Mouse (Mus musculus): ENCODE results near the gene Sdcbp2. TPM values are rescaled to one million over a fixed set of nuclear protein-coding genes. Genes with fewer than 3 reads are reported as not detected.

Sdcbp2 gene
- total RNA-seq (2021), result 1 to 10 TPM; 3.4 to 4.3 TPM

DNA sequence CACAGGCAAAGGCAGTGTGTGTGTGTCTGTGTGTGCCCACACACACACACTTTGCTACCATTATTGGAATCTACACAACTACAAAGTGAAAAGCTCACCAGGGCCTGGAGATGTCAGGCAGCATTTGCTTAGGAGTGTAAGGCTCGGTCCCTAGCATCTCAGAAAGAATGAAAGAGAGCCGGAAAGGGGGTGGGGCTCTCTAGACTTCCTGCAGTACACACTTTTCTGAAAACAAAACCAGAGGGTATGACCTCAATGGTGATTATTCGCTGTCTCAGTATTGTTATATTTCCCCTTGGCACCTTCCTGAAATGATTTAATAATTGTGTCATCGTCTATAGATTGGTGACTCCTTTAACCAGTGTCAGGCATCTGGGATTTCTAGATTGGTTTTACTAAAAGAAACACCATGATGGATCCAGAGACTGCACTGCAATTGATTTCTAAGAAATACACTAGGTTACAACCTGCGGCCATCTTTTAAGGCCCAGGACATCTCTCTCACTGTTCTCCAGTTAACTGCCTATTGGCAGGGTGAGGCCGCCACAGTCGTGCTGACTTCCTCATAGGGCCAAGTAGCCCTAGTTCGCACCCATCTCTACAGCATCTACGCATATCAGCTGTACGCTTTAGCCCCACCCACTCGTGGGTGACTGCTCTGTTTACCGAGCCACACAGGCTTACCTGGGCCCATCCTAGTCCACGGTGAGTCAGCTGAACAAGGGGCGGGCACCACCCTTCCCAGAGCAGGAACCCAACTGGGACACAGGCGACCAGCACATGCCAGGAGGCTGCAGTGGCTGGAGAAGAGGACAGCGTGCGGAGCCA is at the start of gene Sdcbp2:
Sdcbp2 (plus strand) TSS at position 750 of the 828 bp plus-strand sequence.
- DNase-seq, result no peak

DNA sequence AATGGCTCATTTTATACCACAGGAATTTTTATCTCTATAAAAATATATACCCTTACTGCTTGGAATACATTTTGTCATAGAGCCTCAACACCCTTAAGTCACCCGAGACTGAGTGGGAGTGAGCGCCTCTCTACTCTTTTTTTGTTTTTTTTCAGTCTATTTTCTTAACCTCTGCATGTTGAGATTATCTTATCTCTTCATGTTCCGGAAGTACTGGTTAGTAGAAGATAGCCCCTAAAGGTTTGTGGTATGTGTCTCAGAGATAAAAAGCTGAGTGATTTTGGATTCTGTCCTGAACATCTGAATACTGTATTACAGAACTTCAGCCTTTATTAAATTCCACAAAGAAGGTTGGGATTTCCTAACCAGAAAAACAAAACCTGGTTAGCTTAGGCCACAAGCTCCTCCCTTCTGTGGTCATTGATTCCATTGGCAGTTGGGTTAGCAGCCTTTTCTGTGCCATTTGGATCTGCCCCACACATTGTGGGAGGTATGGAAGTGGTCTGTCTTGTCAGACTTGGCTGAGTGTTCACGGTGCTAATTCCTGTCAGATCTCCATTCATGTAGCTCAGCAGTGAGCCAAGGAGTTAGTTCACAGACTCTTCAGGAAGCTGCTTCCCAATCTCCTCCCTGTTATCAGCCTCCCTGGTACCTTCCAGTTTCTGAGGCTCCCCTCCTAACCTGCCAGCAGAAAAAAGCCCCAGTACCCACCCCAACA is 47.9 kb upstream of the Sdcbp2 start:
- no peak for DNase-seq

DNA sequence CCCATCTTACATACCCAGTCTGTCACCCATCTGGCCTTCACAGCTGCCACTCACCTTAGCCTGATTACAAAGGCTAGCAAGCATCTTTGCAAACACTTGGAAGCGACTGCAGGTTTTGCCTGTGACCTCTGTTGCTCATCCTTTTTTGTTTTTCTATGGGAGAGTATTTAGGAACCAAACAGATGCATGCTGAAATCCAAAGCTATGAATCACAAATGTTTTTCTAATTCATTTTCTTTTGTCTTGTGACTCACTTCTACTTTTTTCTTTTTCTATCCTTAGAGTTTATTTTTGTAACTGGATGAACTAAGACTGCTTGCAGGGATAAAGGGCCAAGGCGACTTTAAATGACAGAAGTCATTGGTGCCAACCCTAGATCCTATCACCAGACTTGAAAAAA is 46.9 kb upstream of the Sdcbp2 start:
- no peak for DNase-seq

DNA sequence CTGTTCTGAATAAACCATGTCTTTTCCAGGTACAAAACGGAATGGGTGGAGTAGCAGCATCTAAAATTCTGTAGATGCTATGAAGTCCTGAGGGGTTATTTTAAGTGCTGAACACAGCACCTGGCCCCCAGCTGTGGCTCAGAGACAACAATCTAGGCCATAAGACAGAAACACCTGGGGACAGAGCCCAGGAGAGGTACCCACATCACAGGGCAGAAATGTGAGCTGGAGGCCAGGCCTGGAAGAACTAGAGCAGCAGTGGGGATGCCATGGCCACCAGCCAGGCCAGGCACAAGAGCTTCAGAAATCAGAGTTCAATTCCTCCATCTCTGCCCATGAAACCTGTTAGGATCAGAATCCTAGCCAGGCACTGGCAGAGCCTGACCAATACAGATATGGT is 44.4 kb upstream of the Sdcbp2 start:
- DNase-seq, result no peak

DNA sequence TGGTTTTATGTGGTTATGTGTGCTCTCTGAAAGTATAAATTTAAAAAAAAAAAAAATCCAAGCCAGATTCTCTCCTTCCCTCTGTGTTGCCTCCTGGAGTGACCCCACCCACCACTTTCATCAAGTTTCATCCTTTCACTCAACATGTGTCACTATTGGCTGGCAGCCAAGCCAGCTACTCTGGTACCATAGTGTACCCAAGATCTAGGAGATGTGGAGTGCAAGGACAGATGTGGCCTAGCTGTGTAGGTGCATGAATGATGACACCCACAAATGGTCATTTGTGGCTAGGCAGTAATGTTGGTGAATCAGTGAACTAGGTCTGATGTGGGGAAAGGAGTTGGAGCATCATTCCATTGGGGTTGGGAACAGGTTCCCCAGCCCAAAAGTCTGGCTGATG is 43.3 kb upstream of the Sdcbp2 start:
- DNase-seq, result no peak

DNA sequence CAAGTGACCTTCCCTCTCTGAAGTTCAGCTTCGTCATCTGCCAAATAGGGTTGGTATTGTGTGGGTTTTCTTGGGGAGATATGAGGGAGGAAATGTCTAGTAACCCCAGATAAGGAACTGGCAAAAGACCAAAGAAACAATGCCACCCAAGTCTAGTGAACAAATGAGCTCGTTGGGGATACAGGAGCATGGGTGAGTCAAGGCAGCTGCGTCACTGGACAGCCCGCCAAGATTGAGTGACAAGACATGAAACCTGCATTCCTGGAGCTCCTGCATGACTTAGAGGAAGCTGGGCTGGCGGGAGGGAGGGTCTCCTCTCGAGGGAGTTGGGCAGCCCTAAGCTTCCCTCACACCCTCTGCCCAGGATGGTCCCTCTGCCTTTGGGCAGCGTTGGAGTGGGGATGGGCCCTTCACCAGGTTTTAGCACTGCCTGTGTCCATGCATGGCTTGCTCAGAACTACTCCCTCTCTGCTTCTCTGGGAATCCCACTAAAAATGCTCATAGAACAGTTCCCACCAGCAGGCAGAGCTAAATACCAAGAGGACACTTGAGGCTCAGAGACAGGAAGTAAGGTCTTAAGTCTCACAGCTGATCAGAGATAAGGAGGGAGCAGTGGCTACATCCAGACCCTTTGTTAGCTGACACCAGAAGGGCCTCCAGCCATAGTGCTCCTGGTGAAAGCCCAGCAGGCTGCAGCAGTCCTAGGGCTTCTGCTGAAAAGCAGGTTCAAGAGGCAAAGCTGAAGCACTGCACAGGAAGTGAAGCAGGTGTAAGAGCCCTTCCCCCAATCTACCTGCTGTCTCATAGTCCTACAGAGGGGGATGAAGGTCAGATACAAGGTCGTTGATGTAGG is 41.8 kb upstream of the Sdcbp2 start:
- DNase-seq, result no peak

DNA sequence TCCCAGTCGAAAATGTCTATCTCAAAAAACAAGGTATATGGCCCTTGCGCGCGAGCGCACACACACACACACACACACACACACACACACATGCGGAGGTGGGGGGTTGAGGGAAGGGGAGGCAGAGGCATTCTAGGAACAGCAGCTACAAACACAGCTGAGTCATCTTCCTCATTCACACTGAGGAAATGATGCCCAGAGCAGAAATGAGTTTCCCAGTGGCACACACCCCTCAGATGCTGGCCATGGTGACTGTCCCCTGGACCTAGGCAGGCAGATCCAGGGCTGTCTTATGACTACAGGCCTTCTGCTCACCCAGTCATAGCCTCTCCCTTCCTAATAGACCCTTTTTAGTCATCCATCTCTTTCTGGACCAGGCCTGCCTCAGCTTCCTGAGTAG is 38.8 kb upstream of the Sdcbp2 start:
- DNase-seq, result no peak

DNA sequence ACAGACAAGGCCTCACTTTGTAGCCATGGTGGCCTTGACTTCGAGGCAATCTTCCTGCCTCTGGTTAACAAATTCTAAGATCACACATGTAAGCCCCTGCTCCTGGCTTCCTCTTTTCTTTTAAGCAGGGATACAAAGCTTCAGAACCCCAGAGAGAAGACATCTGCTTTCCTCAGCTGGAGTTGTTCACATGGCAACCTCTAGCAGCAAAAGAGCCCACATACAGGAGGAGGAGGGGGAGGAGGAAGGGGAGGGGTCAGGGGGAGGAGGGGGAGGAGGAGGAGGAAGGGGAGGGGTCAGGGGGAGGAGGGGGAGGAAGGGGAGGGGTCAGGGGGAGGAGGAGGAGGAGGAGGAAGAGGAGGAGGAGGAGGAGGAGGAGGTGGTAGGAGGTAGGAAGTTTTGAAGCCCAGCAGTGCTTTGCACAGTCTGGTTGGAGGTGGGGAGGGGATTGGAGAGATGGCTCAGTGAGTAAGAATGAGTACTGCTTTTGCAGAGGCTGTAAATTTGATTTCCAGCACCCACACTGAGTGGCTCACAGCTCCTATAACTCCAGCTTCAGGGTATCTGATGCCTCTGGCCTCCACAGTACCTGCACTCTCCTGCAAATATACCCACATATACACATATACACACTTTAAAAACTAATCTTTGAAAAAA is 36.3 kb upstream of the Sdcbp2 start:
- DNase-seq, result no peak

DNA sequence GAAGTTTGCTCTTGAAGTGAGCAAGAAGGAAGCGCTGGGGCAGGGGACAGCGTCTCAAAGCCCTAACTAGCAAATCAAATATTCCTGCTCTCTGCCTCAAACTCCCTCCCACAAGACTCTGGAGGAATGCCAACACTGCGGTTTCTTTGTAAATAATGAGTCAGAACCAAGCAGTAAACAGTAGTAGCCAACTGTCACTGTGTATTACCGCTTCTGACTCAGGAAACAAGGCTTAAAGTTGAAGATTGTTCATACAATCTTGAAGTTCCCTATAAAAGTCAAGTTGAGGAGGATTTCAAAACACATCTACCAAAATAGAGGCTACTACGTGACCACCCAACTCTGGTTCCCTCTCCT is 35.8 kb upstream of the Sdcbp2 start:
- peak; percentile 65 for DNase-seq

DNA sequence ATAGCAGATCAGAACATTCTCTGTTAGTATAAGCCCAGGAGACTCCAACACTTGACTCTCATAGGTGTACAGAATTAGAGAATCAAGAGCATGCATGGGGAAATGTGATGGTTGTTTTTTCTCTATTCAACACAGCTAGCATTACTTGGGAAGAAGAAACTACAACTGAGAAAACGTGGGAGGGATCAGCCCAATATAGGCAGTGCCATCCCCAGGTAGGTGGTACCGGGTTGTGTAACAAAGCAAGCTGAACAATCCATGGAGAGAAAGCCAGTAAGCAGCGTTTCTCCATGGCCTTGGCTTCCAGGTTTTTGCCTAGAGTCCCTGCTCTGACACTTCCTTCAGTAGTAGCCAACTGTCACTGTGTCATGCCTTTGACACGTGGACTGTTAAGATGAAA is 33.8 kb upstream of the Sdcbp2 start:
- DNase-seq, result no peak

DNA sequence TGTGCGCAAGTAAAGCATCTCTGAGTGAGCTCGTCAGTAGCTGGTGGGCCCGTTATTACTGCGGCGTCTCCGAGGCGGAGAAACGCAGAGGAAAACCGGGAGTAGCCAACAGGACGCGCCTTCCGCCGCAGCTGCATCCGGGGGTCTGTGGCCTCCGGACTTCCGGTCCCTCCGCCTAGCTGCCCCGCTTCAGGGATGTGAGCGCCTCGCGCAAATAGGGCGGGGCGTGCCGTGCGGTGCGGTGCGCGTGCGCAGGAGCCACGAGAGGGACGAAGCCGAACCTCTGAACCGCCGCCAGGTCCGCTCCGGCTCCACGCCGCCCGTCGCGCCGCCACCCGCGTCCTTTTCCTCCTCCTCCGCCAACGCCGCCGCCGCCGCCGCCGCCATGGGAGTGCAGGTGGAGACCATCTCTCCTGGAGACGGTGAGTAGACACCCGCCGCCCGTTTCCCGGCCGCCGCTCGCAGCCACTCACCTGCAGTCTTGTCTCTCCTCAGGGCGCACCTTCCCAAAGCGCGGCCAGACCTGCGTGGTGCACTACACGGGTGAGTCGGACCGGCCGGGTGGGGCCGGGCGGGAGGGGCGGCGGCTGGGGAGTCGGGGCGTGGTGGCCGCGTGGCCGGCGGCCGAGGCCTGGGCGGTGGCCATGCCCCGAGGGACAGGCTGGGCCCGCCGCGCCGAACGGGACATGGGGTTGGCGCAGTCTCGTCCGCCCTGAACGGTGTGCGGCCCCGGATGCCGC is 29.9 kb upstream of the Sdcbp2 start, which contains the start of gene Fkbp1a:
Fkbp1a (plus strand) TSS at position 161 of the 740 bp plus-strand sequence.
- peak; percentile 99 for DNase-seq

DNA sequence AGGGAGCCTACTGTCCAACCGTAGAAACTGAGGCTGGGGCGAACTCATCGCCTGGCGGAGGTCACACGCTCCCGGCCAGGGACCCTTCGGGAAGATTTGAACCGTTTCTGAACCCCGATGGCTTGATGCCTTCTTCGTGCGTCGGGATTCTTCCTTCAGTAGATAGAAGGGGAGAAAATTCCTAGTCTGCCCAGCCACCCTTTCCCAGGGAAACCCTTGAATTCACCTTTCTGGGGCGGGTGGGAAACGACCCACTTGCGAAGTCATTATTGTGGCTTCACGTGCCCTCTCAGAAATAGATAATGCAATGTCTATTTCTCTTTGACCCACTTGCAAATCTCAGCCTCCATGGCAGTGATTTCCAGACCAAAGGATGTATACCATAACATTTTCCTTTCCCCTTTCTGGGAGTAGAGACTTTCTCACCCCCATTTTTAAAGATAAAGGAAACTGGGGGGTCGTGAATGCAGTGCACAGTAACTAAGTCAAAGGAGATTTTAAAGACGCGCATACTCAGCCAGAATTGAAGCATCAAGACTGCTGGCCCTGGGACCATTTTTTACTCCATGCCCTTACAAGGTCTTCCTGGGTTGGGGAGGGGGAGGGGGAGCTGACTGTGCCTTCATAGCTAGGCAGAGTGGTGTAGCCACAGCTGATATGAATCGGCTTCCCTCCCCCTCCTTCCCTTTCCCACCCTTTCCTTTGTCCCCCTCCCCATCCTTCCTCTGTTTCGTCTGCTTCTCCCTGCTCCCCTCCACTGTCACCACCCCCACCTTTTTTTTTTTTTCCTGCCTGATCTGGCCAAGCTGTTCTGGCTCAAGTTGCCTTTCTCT is 29.1 kb upstream of the Sdcbp2 start:
- peak; percentile 66 for DNase-seq

DNA sequence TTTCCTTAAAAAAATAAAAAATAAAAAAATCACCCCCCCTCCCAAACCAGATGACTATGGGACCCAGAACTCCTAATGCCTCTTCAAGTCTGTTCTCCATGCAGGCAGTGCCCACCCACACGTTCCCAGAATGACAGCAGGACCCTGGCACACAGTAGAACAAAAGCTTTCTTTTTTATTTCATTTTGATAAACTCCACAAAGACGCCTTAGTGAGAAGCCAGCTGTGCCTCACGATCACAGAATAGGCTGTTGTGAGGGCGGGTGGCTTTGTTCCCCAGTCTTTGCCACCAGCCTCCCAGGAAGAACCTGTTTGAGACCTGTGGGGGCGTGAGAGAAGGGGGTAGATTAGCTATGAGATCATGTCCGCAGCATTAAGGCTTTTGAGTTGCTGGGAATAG is 27.7 kb upstream of the Sdcbp2 start:
- no peak for DNase-seq

DNA sequence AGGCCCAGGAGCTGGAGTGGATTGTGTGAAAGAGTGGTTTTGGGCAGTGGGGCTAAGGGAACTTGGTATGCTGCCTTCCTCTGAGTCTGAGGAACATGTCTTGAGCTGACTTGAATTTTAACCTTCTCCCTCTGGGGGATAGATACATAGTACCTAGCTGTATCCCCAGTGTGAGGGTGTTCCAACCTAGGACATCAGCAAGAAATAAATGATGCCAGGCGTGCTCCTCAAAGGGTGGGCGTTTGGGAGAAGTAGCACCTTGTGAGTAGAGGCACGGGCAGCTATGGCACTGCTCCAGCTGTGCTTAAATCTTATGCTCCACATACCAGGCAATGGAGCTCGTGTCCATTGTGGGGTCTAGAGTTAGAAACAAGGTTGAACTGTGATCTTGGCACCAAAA is 25.9 kb upstream of the Sdcbp2 start:
- no peak for DNase-seq

DNA sequence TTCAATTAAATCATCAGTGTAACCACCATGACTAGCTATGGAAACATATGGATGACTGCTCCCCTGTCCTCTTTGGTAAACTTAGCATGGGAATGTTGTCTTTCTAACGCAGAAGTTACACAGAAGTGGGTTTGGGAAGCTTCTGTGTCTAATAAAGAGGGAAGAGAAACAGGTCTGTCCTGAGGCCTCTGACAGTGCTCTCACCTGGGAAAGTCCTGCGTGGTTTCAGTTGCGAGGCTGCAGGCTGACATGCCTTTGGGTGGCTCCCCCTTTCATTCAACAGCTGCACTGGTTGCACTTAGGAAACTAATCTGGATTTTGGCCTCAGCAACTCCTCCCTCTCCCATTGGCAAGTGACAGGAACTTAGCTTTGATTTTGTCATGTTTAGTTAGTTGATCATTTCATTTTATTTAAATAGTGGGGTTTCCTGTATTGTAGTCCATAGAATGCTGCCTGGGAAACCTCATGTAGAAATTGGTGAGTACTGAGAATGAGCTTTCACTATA is 22.8 kb upstream of the Sdcbp2 start:
- DNase-seq, result no peak

DNA sequence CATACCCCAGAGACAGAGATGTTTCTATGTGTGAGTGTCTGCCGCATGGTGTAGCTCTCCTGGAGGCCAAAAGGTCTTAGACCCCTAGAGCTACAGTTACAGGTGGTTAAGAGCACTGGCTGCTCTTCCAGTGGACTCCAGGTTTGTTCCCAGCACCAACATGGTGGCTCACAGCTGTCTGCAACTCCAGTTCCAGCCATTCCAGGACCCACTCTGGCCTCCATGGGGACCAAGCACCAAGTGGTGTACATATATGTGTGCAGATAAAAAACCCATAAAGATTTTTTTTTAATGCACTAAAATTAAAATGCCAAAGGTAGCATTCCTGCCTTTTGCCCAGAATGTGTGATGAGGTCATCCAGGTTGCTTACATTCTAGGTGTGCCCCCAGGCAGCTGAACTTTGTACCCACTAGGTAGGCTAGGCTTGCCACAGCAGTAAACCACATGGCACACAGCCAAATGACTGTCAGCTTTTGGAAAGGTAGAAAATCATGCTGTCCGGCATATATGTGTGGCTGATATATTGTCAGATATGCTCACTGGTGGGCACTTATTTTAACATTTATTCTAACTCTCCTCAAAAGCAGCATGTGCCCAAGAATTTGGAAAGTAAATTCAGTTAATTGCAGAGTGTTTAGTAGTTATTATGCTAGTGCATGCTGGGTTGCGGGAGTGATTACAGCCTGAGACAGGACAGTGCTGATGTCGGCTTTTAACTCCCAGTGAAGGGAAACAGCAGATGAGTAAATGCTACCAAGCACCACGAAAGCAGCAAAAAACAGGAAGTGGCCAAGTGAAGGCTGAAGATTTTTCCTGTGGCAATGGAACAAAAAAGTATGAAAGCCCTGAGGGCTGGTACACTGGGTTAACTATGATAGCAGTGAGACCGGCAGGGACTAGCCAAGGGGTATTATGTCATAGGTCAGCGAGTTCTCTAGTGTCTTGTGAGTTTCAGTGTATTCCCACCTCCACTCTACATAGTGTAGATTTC is 9.2 kb upstream of the Sdcbp2 start:
- no peak for DNase-seq

DNA sequence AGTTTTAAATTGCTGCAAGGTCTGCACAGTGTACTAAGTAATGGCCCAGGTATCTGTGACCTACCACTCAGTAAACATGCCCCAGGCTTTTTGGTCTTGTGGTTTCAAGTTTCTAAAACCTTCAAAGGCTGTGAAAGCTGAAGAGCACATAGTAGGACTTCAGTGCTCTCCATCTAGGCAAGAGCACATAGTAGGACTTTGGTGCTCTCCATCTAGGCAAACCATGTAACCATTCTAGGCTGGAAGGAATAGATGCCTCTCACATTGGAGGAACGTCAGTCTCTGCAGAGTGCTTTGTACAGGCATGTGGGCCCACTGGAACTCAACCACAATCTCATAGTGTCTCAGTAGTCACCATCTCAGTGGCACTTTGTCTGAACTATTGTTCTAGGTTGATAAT is 8.4 kb upstream of the Sdcbp2 start:
- no peak for DNase-seq

DNA sequence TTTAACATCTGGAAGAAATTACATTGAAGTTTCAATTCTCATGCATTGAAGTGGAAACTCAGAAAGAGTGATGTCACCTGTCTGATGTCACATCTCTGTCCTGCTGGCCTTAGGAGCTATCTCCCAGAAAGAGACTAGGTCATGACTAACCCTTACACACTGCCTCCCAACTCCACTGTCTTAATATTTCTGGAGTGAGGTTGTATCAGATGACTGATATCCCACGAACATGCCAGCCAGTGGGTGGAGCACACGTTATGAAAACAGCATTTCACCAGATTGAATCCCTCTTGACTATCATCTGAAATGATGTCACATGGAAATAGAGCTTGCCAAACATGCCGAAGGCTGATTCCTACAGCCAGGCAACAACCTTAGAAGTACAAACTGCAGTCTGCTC is 7.4 kb upstream of the Sdcbp2 start:
- DNase-seq, result no peak

DNA sequence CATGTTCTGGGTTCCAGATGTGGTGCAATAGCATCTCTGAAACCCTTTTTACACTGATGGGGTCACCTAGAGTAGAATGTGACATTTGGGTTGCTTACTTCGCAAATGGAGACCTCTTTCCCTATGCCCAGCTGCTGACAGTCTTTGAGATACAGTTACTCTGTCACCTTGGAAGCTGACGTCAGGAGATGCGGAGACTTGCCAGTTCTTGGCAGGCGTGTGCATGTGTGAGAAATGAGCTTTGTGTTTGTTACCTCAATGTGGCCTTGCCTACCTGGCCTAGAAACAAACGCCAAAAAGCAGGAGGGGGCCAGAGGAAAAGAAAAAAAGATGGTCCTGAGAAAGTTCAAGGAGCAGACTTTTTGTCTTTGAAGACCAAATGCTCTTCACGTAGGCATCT is 5.6 kb upstream of the Sdcbp2 start:
- DNase-seq, result no peak

Measured in heart, postnatal 4 days (tissue).